Mouse (Mus musculus) liver, embryonic 16.5 days (tissue): ENCODE data around the gene Tmco1. TPM values are rescaled to one million over a fixed set of nuclear protein-coding genes. Genes with fewer than 3 reads are reported as not detected.
A peak's percentile ranks its signal among the peaks of the same experiment; 100 is the strongest.

ENCODE experiments used
- ATAC-seq: fragments of 200-750 bp; cut with Nextera tagmentation; 2 replicates; pipeline ENCODE4 v1.8.0; 2017; ENCODE audit warnings: low read depth, mild to moderate bottlenecking, moderate number of reproducible peaks, moderate library complexity
- H3K27ac ChIP-seq: fragments of 300-500 bp; sonication (generic); 2 replicates; pipeline ENCODE4 v1.5.1; 2014; ENCODE audit warnings: mild to moderate bottlenecking, low read length
- H3K27me3 ChIP-seq: fragments of 300-500 bp; sonication (generic); 2 replicates; pipeline ENCODE4 v1.6.1; 2014; ENCODE audit warnings: low read depth, low read length, mixed read lengths; ENCODE audit not compliant: control insufficient read depth, insufficient read depth
- H3K36me3 ChIP-seq: fragments of 300-500 bp; sonication (generic); 2 replicates; pipeline ENCODE4 v1.6.1; 2014; ENCODE audit warnings: mild to moderate bottlenecking; ENCODE audit not compliant: control insufficient read depth, insufficient read depth
- H3K4me1 ChIP-seq: fragments of 300-500 bp; sonication (generic); 2 replicates; pipeline ENCODE4 v1.6.1; 2014; ENCODE audit warnings: low read depth, low read length, mixed read lengths; ENCODE audit not compliant: control insufficient read depth
- H3K4me2 ChIP-seq: fragments of 300-500 bp; sonication (generic); 2 replicates; pipeline ENCODE4 v1.6.1; 2014; ENCODE audit warnings: low read depth, low read length, mixed read lengths
- H3K4me3 ChIP-seq: fragments of 300-500 bp; sonication (generic); 2 replicates; pipeline ENCODE4 v1.5.1; 2014; ENCODE audit warnings: low read depth, mild to moderate bottlenecking, low read length
- H3K9ac ChIP-seq: fragments of 300-500 bp; sonication (generic); 2 replicates; pipeline ENCODE4 v1.6.1; 2014; ENCODE audit warnings: low read depth, low read length
- H3K9me3 ChIP-seq: fragments of 300-500 bp; sonication (generic); replicated peaks from 2 replicates; pipeline ENCODE4 v1.6.1; 2016; ENCODE audit warnings: low read length; ENCODE audit not compliant: control insufficient read depth
- WGBS: fragments of 180-500 bp; shearing (Covaris S2); extraction: QIAGEN DNeasy Blood & Tissue Kit; methylation state at CpG from one replicate; pipeline ENCODE4 v1.1.7; 2014; ENCODE audit not compliant: insufficient replicate concordance; 5-methylcytosine and 5-hydroxymethylcytosine counted together
- polyA plus RNA-seq: library from polyadenylated mRNA; unstranded; fragments of >200 nt; fragmentation: Nextera tagmentation; extraction: Ambion mirVana; gene quantifications from 2 replicates; pipeline ENCODE4 v1.2.1, GENCODE M21; 2015

Tmco1 gene
- polyA plus RNA-seq, 1 experiment from 2014 or later = 61.3 TPM

- 16% methylated on average over 11 of the region's 11 CpGs for WGBS
- H3K27ac ChIP-seq = peak overlapping the region; percentile 88
- H3K4me1 ChIP-seq = peaks cover 36% of the 10 kb centered on the region
- ATAC-seq = peak; percentile 80
- no peaks in the 10 kb centered on the region for H3K9me3 ChIP-seq
- H3K9ac ChIP-seq = peak overlapping the region; percentile 27
- H3K36me3 ChIP-seq = no peaks in the 10 kb centered on the region
- H3K4me3 ChIP-seq = peak overlapping the region; percentile 29
- peaks cover 19% of the 10 kb centered on the region for H3K27me3 ChIP-seq
- peak overlapping the region; percentile 54 for H3K4me2 ChIP-seq
Measured at GRCm38 (mm10) chr1:167288665-167289538, 19.3 kb upstream of the Tmco1 start.

DNA sequence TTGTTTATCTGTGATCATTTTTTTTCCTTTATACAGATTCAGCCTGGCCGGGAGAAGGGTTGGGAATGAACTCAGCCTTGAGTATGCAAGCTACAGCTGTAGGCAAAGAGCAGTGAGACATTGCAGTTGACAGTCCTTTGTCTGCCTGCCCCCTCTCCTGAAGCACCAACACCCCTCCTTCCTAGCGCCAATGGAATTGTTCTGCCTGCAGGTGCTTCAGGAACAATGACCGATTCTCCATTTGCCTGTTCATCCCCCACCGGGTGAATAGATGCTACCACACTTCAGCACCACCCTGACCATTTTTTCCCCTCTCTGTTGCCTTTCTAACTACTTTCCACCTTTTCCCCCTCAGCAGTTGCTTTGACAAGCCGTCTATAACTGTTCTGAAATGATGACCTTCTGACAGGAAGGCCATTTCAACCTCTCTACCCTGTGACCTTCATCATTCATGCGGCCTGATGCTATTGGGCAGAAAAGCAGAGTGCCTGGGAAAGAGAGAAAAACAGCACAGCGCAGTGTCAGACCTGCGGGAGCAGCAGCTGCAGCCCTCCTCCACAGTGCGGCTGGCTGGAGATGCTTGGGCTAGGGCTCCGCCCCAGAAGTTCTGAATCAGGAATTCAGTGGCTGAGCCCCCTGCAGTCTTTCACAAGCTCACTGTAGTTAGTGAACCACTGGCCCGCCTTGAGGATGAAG, 18.5 kb upstream of the Tmco1 start:
- H3K36me3 ChIP-seq = no peaks in the 10 kb centered on the region
- no peak overlapping the region for H3K27ac ChIP-seq
- H3K9me3 ChIP-seq = no peaks in the 10 kb centered on the region
- peaks cover 33% of the 10 kb centered on the region for H3K4me1 ChIP-seq
- no peak overlapping the region for H3K4me3 ChIP-seq
- 23% methylated on average over 11 of the region's 11 CpGs for WGBS
- H3K27me3 ChIP-seq = peaks cover 19% of the 10 kb centered on the region
- peak overlapping the region; percentile 54; the same call in 1 of the 2 replicates for H3K4me2 ChIP-seq
- no peak for ATAC-seq
- H3K9ac ChIP-seq = no peak overlapping the region; the same call in 1 of the 2 replicates

DNA sequence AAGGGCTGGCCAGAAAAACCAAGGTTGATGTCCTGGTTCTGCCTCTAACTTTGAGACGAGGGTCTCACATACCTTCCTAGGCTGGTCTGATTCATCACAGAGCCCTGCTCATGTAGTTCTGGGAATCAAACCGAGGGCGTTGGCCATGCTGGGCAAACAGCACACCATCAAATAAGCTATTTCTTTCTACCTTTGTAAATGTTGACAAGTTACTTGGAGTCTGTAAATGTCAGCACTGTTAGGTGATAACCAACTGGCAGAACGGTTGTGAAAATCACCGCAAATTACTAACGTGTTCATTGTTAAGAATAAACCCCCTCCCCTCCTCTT, 17.9 kb upstream of the Tmco1 start:
- Histone ChIP-seq H3K4me1 (peaks cover 30% of the 10 kb centered on the region), H3K9ac (no peak overlapping the region), H3K9me3 (no peaks in the 10 kb centered on the region), H3K27me3 (peaks cover 16% of the 10 kb centered on the region; the same call in 1 of the 2 replicates), H3K4me2 (no peak overlapping the region), H3K27ac (no peak overlapping the region), H3K36me3 (no peaks in the 10 kb centered on the region), H3K4me3 (no peak overlapping the region)
- WGBS = 29% methylated on average over 6 of the region's 6 CpGs
- ATAC-seq = no peak

GRCm38 (mm10) chr1:167291610-167292009, 16.6 kb upstream of the Tmco1 start:
- no peak overlapping the region for H3K4me2 ChIP-seq
- H3K27me3 ChIP-seq = peaks cover 11% of the 10 kb centered on the region; the same call in 1 of the 2 replicates
- ATAC-seq = no peak
- no peaks in the 10 kb centered on the region for H3K36me3 ChIP-seq
- 65% methylated on average over 8 of the region's 8 CpGs for WGBS
- no peaks in the 10 kb centered on the region for H3K9me3 ChIP-seq
- no peak overlapping the region for H3K9ac ChIP-seq
- peaks cover 26% of the 10 kb centered on the region for H3K4me1 ChIP-seq
- no peak overlapping the region for H3K27ac ChIP-seq
- H3K4me3 ChIP-seq = no peak overlapping the region

DNA sequence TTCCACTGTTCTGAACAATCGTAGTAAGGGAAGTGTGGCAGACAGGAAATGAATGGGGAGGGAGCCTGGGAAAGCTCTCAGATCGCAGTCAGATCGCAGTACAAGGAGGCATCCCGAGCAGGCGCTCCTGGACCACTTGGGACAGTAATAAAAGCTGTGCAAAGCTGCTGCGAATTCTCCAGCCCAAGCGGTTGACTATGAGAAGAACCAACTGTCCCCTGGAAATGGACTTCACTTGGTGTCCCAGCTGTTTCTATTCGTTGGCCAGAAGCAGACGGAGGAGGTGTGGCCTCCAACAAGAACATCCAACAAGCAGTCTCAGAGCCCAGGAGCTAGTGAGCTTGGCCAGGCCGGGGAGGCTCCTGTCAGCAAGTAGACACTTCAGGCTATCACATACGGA, 15.7 kb upstream of the Tmco1 start:
- Histone ChIP-seq H3K9ac (no peak overlapping the region), H3K36me3 (no peaks in the 10 kb centered on the region), H3K27me3 (peaks cover 11% of the 10 kb centered on the region; the same call in 1 of the 2 replicates), H3K4me2 (no peak overlapping the region), H3K4me1 (peaks cover 26% of the 10 kb centered on the region), H3K27ac (no peak overlapping the region), H3K4me3 (no peak overlapping the region), H3K9me3 (no peaks in the 10 kb centered on the region)
- ATAC-seq = no peak
- 34% methylated on average over 11 of the region's 11 CpGs for WGBS

DNA sequence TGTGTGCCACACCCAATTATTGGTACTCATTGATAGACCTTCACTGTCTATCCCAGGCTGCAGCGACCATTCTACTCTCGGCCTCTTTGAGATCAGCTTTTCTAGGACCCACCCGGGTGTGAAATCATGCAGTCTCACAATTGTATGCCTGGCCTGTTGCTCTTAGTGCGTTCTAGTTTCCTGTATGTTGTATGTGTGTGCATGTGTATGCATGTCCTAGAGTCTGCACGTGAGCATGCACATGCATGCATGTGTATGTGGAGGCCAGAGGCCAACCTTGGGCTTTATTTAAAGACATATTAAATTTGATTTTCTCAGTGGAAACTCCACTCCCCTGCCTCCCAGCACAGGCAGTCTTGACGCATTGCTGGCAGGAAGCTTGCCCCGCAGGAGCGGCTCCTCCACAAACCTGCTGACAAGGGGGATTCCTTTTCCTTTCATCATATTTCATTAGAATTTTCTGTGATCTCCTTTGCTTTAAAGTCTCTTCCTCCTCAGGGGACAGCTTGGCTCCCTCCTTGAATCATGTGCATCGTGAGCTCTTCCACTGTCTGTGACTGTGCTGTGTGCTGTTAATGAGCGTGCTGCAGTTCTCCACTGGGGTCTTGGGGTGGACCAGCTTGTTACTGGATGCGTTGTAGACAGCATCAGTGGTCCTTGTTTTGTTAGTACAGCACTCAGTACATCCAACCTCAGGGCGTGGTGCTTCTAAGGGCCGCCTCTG, 12.3 kb upstream of the Tmco1 start:
- no peak overlapping the region for H3K9ac ChIP-seq
- H3K4me2 ChIP-seq = no peak overlapping the region
- H3K4me3 ChIP-seq = no peak overlapping the region
- 0 out of 2 replicates have a peak, but pooled peaks cover 3% of the 10 kb centered on the region for H3K27me3 ChIP-seq
- no peak for ATAC-seq
- no peaks in the 10 kb centered on the region; the same call in 1 of the 2 replicates for H3K4me1 ChIP-seq
- H3K9me3 ChIP-seq = no peaks in the 10 kb centered on the region
- 70% methylated on average over 13 of the region's 13 CpGs for WGBS
- no peaks in the 10 kb centered on the region for H3K36me3 ChIP-seq
- H3K27ac ChIP-seq = no peak overlapping the region

- H3K36me3 ChIP-seq = no peaks in the 10 kb centered on the region
- 0 out of 2 replicates have a peak, but pooled peaks have one; percentile 16 for ATAC-seq
Measured at GRCm38 (mm10) chr1:167300122-167300521, 8.1 kb upstream of the Tmco1 start.

DNA sequence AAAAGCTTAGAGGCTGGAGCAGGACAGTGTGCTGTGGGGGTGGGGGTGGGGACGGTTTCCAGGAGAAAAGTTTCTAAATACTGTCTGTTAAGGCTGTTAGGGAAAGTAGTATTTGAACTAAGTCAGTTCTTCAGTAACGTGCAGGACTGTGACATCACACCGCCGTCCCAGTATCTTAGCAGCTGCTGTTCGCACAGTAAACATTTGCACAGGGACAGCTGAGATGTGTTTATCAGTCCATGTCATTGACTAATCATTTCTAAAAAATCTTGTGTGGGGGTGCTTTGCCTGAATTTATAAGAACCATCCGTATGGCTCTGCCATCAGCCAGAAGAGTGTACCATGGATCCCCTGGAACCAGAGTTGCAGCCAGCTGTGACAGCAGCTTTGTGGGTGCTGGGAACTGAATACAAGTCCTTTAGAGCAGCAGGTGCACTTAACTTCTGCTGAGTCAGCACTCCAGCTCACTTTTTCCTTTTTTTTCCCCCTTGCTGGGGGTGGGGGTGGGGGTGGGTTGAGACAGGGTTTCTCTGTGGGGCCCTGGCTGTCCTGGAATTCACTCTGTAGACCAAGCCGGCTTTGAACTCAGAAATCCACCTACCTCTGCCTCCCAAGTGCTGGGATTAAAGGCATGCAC, 2.6 kb upstream of the Tmco1 start:
- ATAC-seq = no peak
- no peaks in the 10 kb centered on the region for H3K27me3 ChIP-seq
- H3K27ac ChIP-seq = no peak overlapping the region
- no peak overlapping the region for H3K4me3 ChIP-seq
- H3K4me2 ChIP-seq = no peak overlapping the region
- H3K9ac ChIP-seq = no peak overlapping the region
- no peaks in the 10 kb centered on the region for H3K9me3 ChIP-seq
- H3K4me1 ChIP-seq = peaks cover 19% of the 10 kb centered on the region
- peaks cover 3% of the 10 kb centered on the region; the same call in 1 of the 2 replicates for H3K36me3 ChIP-seq
- WGBS = 45% methylated on average over 7 of the region's 7 CpGs

More at GRCm38 (mm10) chr1:167300122-167300521, 8.1 kb upstream of the Tmco1 start:
- WGBS = 69% methylated on average over 2 of the region's 2 CpGs
- H3K9me3 ChIP-seq = no peaks in the 10 kb centered on the region
- no peak overlapping the region for H3K9ac ChIP-seq
- H3K4me3 ChIP-seq = no peak overlapping the region
- no peaks in the 10 kb centered on the region for H3K4me1 ChIP-seq
- no peak overlapping the region for H3K4me2 ChIP-seq
- no peak overlapping the region for H3K27ac ChIP-seq
- H3K27me3 ChIP-seq = no peaks in the 10 kb centered on the region
